Mouse (Mus musculus) megakaryocyte, embryonic 14.5 days (primary cell): Measurements from ENCODE around the gene Arl1. TPM values are rescaled to one million over a fixed set of nuclear protein-coding genes. Genes with fewer than 3 reads are reported as not detected.

ENCODE experiments used
- H3K27me3 ChIP-seq: replicated peaks from 2 replicates; pipeline ENCODE3; 2012; ENCODE audit warnings: inconsistent platforms
- H3K36me3 ChIP-seq: replicated peaks from 2 replicates; pipeline ENCODE3; 2012; ENCODE audit warnings: low read length, inconsistent platforms, mixed read lengths
- H3K4me1 ChIP-seq: 2 replicates; pipeline ENCODE4 v1.6.1; 2012; ENCODE audit warnings: inconsistent platforms
- H3K4me3 ChIP-seq: replicated peaks from 2 replicates; pipeline ENCODE3; 2012; ENCODE audit warnings: moderate library complexity, mild to moderate bottlenecking, inconsistent platforms
- H3K9me3 ChIP-seq: 2 replicates; pipeline ENCODE4 v1.6.1; 2012; ENCODE audit warnings: inconsistent platforms
- FLI1 ChIP-seq: IDR thresholded peaks from 2 replicates; pipeline ENCODE4 v1.6.1; 2012; ENCODE audit warnings: low read length, inconsistent platforms, mixed read lengths
- GATA1 ChIP-seq: IDR thresholded peaks from 3 replicates; pipeline ENCODE4 v1.6.1; 2012; ENCODE audit warnings: mixed read lengths, low read length, inconsistent platforms, borderline replicate concordance
- polyA plus RNA-seq: library from polyadenylated mRNA; stranded (reverse); fragments of >175 nt; gene quantifications from 2 replicates; pipeline ENCODE4 v1.2.3, GENCODE M21; 2012; ENCODE audit warnings: low replicate concordance; ENCODE audit not compliant: insufficient read depth

Arl1 gene
- polyA plus RNA-seq, 1 experiment, result 25.2 TPM

DNA sequence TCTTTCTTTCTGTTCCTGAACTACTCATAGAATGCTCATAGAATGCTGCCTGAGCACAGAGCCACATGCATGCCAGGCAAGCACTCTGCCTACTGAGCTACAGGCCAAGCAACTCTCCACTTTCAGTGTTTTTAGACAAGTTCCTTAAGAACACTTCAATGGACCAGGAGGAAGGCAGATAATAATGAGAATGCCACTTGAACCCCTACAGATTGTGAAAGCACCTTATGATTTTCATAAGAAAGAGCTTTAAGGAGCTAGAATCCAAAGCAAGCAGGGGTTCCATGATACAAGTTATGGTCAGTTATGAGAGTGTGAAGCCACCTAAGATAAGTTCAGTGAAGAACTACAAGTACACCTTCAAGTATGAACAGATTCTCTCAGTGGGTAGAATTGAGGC, 63.0 kb downstream of the Arl1 start:
- Histone ChIP-seq H3K4me1 (no peaks in the 10 kb centered on the region), H3K27me3 (no peaks in the 10 kb centered on the region), H3K4me3 (no peak overlapping the region), H3K9me3 (no peaks in the 10 kb centered on the region), H3K36me3 (peaks cover 79% of the 10 kb centered on the region)
- TF ChIP-seq GATA1 (no peak), FLI1 (no peak)

Other genes with a start within 250 kb of the Arl1 start
- gene Chpt1, start 226.8 kb upstream of the Arl1 start, polyA plus RNA-seq, result 3.2 and 4.8 TPM in 2 replicates
- not detected in 2 replicates for gene Mybpc1, start 125.7 kb upstream of the Arl1 start, polyA plus RNA-seq
- gene Spic, start 45.8 kb upstream of the Arl1 start, polyA plus RNA-seq, result not detected in 2 replicates
- 1.3 TPM in 1 of 2 replicates, not detected in the other for gene Utp20, start 95.9 kb downstream of the Arl1 start, polyA plus RNA-seq
- gene Slc5a8, start 155.1 kb downstream of the Arl1 start, polyA plus RNA-seq, result not detected in 2 replicates